Mouse (Mus musculus): ENCODE results near the gene Oog3. TPM values are rescaled to one million over a fixed set of nuclear protein-coding genes. Genes with fewer than 3 reads are reported as not detected.

Oog3 gene
- total RNA-seq (2018; cell fraction: chromatin; rRNA removed): not detected
- not detected for total RNA-seq (2018; cell fraction: cytosol; rRNA removed)
- total RNA-seq (2018; cell fraction: nucleus; rRNA removed): not detected
- polyA plus RNA-seq (2018): not detected in 3 replicates

- Histone ChIP-seq H3K79me2 (ENCODE audit: inconsistent target) (no peaks in the 10 kb centered on the region), H3K36me3 (ENCODE audit: inconsistent target) (no peaks in the 10 kb centered on the region), H3K4me3 (ENCODE audit: inconsistent target) (no peak within 1 kb of the TSS), H3K27ac (no peak within 1 kb of the TSS)
- 88% methylated on average over 1 of the region's 1 CpGs for WGBS (ENCODE audit: missing documents)
These were observed at the start of gene Oog3 for GRCm38 (mm10) chr4:144162563-144162962. Oog3 (minus strand) TSS chr4:144162663.

- Histone ChIP-seq H3K79me2 (ENCODE audit: inconsistent target) (no peaks in the 10 kb centered on the region), H3K36me3 (ENCODE audit: inconsistent target) (no peaks in the 10 kb centered on the region), H3K27ac (no peak within 1 kb of the TSS), H3K4me3 (ENCODE audit: inconsistent target) (no peak within 1 kb of the TSS)
- 14% methylated on average over 1 of the region's 1 CpGs for WGBS (ENCODE audit: missing documents)
These were observed 28.0 kb upstream of the Oog3 start, which contains the start of gene Oog2 for GRCm38 (mm10) chr4:144190419-144190818. Oog2 (plus strand) TSS chr4:144190719.

Other genes with a start within 250 kb of the Oog3 start
- not detected in 3 replicates for gene Pramef25, start 211.6 kb downstream of the Oog3 start, polyA plus RNA-seq (2018)
- not detected in 3 replicates for gene Gm13101, start 195.7 kb downstream of the Oog3 start, polyA plus RNA-seq (2018)
- gene Pramef17, start 168.3 kb downstream of the Oog3 start, polyA plus RNA-seq (2018): not detected in 3 replicates
- gene Pramel4, start 103.5 kb downstream of the Oog3 start, polyA plus RNA-seq (2018): not detected in 3 replicates
- gene Gm13102, start 56.2 kb downstream of the Oog3 start, polyA plus RNA-seq (2018): not detected in 3 replicates
- not detected in 3 replicates for gene Oog2, start 28.1 kb upstream of the Oog3 start, polyA plus RNA-seq (2018)
- gene C87977, start 50.7 kb upstream of the Oog3 start, polyA plus RNA-seq (2018): not detected in 3 replicates
- not detected in 3 replicates for gene Pramel5, start 117.8 kb upstream of the Oog3 start, polyA plus RNA-seq (2018)
- gene Gm13128, start 167.6 kb upstream of the Oog3 start, polyA plus RNA-seq (2018): not detected in 3 replicates
- not detected in 3 replicates for gene Gm13119, start 195.3 kb upstream of the Oog3 start, polyA plus RNA-seq (2018)
- gene Pramef20, start 215.3 kb upstream of the Oog3 start, polyA plus RNA-seq (2018): not detected in 3 replicates
- gene Pramef12, start 245.8 kb upstream of the Oog3 start, polyA plus RNA-seq (2018): not detected in 3 replicates